Mouse (Mus musculus) liver, adult 2 months (tissue): ENCODE measurements around the gene Ildr1.

Source experiments
- CTCF ChIP-seq: fragments of 200-500 bp; IDR thresholded peaks from 2 replicates; pipeline ENCODE4 v1.5.1; 2011; ENCODE audit warnings: low read depth, low read length, control low read depth
- POLR2A ChIP-seq: fragments of 200-500 bp; IDR thresholded peaks from 2 replicates; pipeline ENCODE4 v1.6.1; 2011; ENCODE audit warnings: low read length, control low read depth; ENCODE audit not compliant: insufficient read depth; ENCODE audit errors: extremely low read depth

DNA sequence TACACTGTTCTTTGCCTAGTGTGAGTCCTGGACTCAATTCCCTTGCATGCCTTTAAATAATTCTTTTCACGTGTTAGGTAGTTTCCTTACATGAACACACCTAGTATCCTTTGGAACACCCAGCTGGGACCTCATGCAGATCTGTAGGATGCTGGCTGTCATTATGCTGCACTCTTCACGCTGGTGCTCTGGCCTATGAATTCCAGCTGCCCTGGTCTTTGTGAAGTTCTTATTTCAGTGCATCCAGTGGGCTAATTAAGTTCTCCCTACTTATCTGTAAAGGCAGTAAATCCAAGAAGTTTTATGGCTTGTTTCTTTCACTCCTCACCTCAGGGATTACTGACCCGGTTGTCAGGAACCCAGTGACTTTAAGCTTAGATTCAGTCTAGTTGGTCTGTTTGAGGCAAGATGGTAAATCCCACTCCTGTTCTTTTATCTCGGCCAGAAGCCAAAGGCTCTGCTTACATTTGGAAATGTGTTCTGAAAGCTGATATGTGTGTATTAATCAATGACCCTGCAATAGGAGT lies 45.7 kb downstream of the Ildr1 start:
- no peak for TF ChIP-seq POLR2A
- TF ChIP-seq CTCF, result no peak
